Mouse (Mus musculus): Measurements from ENCODE around the gene Nlrx1. TPM values are rescaled to one million over a fixed set of nuclear protein-coding genes. Genes with fewer than 3 reads are reported as not detected.

The Nlrx1 gene
- total RNA-seq (2023): 1 to 10 TPM; 4.1 to 4.4 TPM

DNA sequence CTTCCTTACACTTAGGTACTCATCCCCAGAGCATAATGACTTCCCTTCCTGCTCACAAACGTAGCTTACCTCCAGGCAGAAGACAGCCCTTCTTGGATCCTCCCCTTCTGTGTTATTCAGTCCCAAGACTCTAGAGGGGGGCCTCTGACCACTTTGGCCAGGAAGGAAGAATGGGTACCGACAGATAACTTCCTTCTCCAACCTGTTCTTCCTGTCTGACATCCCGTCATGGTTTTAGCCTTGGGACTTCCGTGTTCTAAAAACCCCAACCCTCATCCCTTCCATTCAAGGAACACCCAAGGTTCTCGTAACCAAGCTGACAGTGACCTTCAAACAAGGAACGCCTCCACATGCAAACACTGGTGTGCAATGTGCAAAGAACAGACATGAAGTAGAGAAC is at the start of gene Nlrx1:
Gene Nlrx1 (minus strand): TSS at position 168 of the 400 bp plus-strand sequence.

DNA sequence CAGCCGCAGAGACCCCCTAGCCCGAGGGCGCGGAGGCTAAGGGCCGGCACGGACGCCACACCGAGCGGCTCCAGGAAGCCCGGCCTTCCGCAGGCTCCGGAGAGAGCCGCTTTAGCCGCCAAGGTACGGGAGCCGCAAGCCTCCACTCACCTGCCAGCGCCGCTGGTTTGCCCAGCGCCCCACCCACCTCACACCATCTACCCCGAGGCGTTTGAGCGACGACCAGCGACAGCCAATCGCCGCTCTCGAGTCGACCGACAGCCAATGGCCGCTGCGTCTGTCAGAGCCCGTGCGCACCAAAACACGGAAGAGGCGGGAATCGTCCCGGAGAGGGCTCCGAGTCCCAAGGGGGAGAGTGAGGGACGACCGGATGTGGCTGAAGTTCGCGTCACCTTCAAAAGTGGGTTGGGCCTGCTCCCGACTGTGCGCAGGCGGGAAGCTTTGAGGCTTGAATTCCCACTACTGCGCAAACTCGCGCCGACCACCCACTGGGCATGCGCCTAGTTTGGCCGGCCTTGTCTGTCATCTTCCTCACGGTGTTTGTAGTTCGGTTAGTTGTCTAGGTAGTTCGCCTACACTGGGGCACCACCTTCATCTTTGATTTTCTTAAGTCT is 37.2 kb upstream of the Nlrx1 start, which contains the start of gene Hinfp:
Gene Hinfp (minus strand): TSS at position 206 of the 614 bp plus-strand sequence.

DNA sequence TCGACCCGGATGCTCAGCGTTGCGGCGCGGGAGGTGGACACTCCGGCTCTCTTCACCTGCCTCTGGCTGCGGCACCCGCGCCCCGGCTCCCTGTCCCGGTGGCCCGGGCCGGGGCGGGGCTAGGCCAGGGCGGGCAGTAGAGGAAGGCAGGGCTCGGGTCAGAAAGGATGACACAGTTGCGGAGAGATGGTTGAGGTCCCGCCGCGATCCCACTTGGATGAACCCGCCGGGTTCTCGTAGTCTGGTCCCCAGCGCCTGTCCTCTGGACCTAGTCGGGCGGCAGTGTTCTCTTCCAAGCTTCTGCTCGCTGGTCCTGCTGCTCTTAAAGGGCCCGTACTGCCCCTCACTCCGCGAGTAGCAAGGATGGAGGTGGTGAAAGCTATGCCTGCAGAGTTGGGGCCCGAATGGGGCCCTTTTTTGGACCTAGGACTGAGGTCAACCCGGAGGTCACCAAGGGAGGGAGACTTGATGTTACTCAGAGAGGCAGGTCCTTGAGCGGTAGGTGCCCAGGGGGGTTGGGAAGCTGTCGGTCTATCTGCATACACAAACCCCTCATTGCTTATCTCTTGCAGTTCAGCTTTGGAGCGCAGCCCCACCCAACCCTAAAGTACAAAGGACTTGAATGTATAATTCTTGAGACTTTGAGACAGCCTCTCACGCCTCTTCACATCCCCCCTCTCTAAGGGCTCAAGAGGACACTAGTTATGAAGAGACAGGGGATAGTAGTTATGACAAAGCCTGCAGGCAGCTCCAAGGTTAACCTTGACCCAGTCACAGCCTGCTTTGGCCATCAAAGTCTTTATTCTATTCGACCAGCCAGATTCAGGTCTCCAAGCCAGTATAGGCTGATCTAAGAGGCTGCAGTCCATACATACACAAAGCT is 19.9 kb upstream of the Nlrx1 start, which contains the start of gene Abcg4:
Gene Abcg4 (minus strand): TSS at position 540 of the 883 bp plus-strand sequence.

DNA sequence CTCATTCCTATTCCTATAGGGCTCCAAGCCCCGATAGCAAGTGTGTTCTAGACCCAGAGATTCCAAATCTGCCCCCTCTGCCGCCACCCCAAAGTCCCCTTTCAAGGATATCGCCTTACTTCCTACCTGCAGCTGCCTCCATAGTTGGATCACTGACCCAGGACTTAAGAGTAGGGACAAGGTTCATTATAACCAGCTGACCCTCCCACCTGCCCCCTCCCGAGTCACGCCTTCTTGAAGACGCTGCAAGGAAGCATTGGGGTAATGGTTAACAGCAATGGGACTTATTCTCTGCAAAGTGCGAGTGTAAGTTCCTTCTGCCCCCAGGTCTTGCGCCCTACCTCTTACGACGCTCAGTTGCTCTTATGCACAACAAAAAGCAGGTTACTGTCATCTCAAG is 17.1 kb downstream of the Nlrx1 start, which contains the start of gene Pdzd3:
Gene Pdzd3 (minus strand): TSS at position 158 of the 400 bp plus-strand sequence.

DNA sequence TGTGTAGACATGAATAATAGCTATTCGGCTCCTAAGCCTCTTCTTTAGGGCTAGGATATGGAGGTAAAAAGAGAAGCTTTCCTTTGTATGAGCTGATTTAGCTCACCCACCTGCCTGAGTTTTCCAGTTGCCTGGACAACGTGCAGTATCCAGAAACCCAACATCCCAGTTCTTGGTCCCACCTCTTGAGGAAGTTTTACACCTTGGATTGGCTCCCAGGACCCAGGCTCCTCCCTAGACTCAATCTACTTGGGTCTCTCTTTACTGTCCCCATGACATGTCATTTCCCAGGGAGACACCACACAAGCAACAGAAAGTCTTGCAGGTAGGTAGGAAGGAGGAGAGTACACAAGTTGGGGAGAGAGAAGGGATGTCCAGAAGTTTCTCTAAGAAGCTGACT is 28.0 kb downstream of the Nlrx1 start, which contains the start of gene Ccdc153:
Gene Ccdc153 (plus strand): TSS at position 278 of the 400 bp plus-strand sequence.

DNA sequence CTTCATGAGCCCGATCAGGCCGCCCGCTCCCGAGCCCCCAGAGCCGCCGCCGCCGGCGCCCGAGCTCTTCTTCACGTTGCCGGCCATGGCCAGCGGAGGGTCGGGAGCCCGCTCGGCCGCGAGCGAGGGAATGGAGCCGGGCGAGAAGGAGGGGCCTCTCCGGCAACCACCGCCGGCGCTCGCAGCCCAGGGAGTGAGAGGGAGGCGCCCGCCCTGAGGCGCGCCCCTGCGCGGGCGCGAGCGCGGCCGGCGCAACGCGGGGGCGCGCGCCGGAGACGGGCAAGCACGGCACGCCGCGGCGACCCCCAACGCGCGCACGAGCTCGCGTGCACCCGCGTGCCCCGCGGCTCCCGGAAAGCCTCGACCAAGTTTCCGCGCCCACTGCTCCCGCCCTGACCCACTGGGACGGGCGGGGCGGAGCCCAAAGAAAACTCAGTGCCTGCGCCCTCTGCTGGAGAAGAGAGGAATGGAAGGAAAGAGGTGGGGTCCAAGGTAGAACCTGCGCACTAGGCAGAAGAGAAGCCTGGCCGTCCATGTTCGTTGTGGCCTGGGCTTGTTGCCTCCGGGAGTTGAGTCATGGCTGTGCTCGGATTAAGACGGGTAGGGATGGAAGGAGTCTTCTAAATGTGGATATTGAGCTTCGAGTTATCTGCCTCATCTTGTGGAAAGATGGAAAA is 34.5 kb downstream of the Nlrx1 start, which contains the start of gene Cbl:
Gene Cbl (minus strand): TSS at position 248 of the 677 bp plus-strand sequence.

Other genes starting within 250 kb of the Nlrx1 start
- gene Thy1, start 225.2 kb downstream of the Nlrx1 start, total RNA-seq (2023): 1 to 10 TPM; 2.6 to 3.3 TPM
- 10 to 100 TPM in 1 of 2 experiments, 1 to 10 TPM in 1; 2.6 to 10.8 TPM for gene Usp2, start 201.6 kb downstream of the Nlrx1 start, total RNA-seq (2023)
- gene Mfrp, start 166.9 kb downstream of the Nlrx1 start, total RNA-seq (2023): under 1 TPM in 1 of 2 experiments, not detected in 1; 0.24 TPM
- not detected for gene C1qtnf5, start 161.4 kb downstream of the Nlrx1 start, total RNA-seq (2023)
- not detected for gene Gm49380, start 155.1 kb downstream of the Nlrx1 start, total RNA-seq (2023)
- 10 to 100 TPM; 20.3 to 24.1 TPM for gene Rnf26, start 155.1 kb downstream of the Nlrx1 start, total RNA-seq (2023)
- gene Mcam, start 134.1 kb downstream of the Nlrx1 start, total RNA-seq (2023): 1 to 10 TPM in 1 of 2 experiments, under 1 TPM in 1; 0.53 to 1.1 TPM
- 100 to 1,000 TPM; 147 to 153 TPM for gene Cbl, start 34.5 kb downstream of the Nlrx1 start, total RNA-seq (2023)
- gene Ccdc153, start 27.9 kb downstream of the Nlrx1 start, total RNA-seq (2023): not detected
- gene Pdzd3, start 17.1 kb downstream of the Nlrx1 start, total RNA-seq (2023): not detected
- not detected for gene Abcg4, start 20.0 kb upstream of the Nlrx1 start, total RNA-seq (2023)
- gene Hinfp, start 37.1 kb upstream of the Nlrx1 start, total RNA-seq (2023): 10 to 100 TPM; 69.0 to 69.1 TPM
- 10 to 100 TPM; 19.9 to 22.5 TPM for gene C2cd2l, start 51.7 kb upstream of the Nlrx1 start, total RNA-seq (2023)
- gene Dpagt1, start 57.4 kb upstream of the Nlrx1 start, total RNA-seq (2023): 10 to 100 TPM; 10.5 to 11.6 TPM
- 10 to 100 TPM; 38.2 to 42.1 TPM for gene H2afx, start 66.1 kb upstream of the Nlrx1 start, total RNA-seq (2023)
- 10 to 100 TPM; 22.0 to 24.0 TPM for gene Hmbs, start 75.6 kb upstream of the Nlrx1 start, total RNA-seq (2023)
- 10 to 100 TPM; 65.8 to 68.3 TPM for gene Vps11, start 93.1 kb upstream of the Nlrx1 start, total RNA-seq (2023)
- gene Hyou1, start 110.9 kb upstream of the Nlrx1 start, total RNA-seq (2023): 10 to 100 TPM; 88.3 to 93.5 TPM
- 10 to 100 TPM; 22.9 to 26.0 TPM for gene Slc37a4, start 128.3 kb upstream of the Nlrx1 start, total RNA-seq (2023)
- 1,000 to 10,000 TPM; 2,410 to 2,500 TPM for gene Rps25, start 138.5 kb upstream of the Nlrx1 start, total RNA-seq (2023)
- gene Trappc4, start 139.0 kb upstream of the Nlrx1 start, total RNA-seq (2023): 10 to 100 TPM; 64.2 to 64.3 TPM
- gene Ccdc84, start 150.0 kb upstream of the Nlrx1 start, total RNA-seq (2023): 10 to 100 TPM; 49.3 to 53.9 TPM
- gene Foxr1, start 172.5 kb upstream of the Nlrx1 start, total RNA-seq (2023): not detected
- gene Upk2, start 186.4 kb upstream of the Nlrx1 start, total RNA-seq (2023): not detected
- 100 to 1,000 TPM in 1 of 2 experiments, 10 to 100 TPM in 1; 95.2 to 106 TPM for gene Bcl9l, start 214.2 kb upstream of the Nlrx1 start, total RNA-seq (2023)

All from B cell, adult 67 days (primary cell).